Mouse (Mus musculus): ENCODE measurements around the gene Pde12. TPM values are rescaled to one million over a fixed set of nuclear protein-coding genes. Genes with fewer than 3 reads are reported as not detected.

Pde12 gene
- total and polyA plus RNA-seq, 3 experiments: 18.0 to 19.8 TPM; not detected in 1

GRCm38 (mm10) chr14:26638708-26639084, 31.0 kb downstream of the Pde12 start (continued):
- TF ChIP-seq USF1 (IDR thresholded peaks at IDR 0.05; ENCODE audit: low read depth, low read length) (no peak), MEF2A (IDR thresholded peaks at IDR 0.05; ENCODE audit: extremely low read depth, insufficient replicate concordance, low read depth, low read length, poor library complexity, severe bottlenecking) (no peak), BHLHE40 (IDR thresholded peaks at IDR 0.05; ENCODE audit: borderline replicate concordance, low read depth, low read length) (no peak), ZKSCAN1 (IDR thresholded peaks at IDR 0.05; ENCODE audit: low read depth, low read length) (no peak), GABPA (IDR thresholded peaks at IDR 0.05; ENCODE audit: low read depth, low read length) (no peak), USF2 (IDR thresholded peaks at IDR 0.05; ENCODE audit: borderline replicate concordance in 1 of 2, insufficient read depth in 1 of 2, low read depth in 1 of 2, low read length in 2 of 2) (no peak), POLR2AphosphoS2 (IDR thresholded peaks at IDR 0.05; ENCODE audit: low read length) (no peak), TAL1 (IDR thresholded peaks at IDR 0.05; ENCODE audit: low read length) (no peak), MYC (IDR thresholded peaks at IDR 0.05; ENCODE audit: low read depth, low read length) (0 out of 2 replicates have a peak, but pooled peaks have one; percentile 19), ELF1 (IDR thresholded peaks at IDR 0.05; ENCODE audit: low read depth, low read length) (0 out of 2 replicates have a peak, but pooled peaks have one; percentile 25), MXI1 (IDR thresholded peaks at IDR 0.05; ENCODE audit: low read depth, low read length) (no peak), KAT2A (conservative IDR thresholded peaks at IDR 0.05; ENCODE audit: low read depth, low read length) (no peak), CTCF (IDR thresholded peaks at IDR 0.05 in 2 of 3, conservative IDR thresholded peaks at IDR 0.05 in 1 of 3; ENCODE audit: control insufficient read depth in 1 of 3, insufficient read depth in 1 of 3, low read depth in 2 of 3, low read length in 3 of 3, poor library complexity in 1 of 3, severe bottlenecking in 1 of 3) (no peak), MAX (IDR thresholded peaks at IDR 0.05; ENCODE audit: low read length) (no peak), EP300 (IDR thresholded peaks at IDR 0.05; ENCODE audit: low read depth in 1 of 2, low read length in 2 of 2) (no peak), HCFC1 (IDR thresholded peaks at IDR 0.05; ENCODE audit: low read depth, low read length) (0 out of 2 replicates have a peak, but pooled peaks have one; percentile 32)

GRCm38 (mm10) chr14:26637851-26638707, 31.6 kb downstream of the Pde12 start, which contains the start of gene Arf4:
Gene Arf4, plus strand, starts transcription at chr14:26638074.
- DNase-seq (ENCODE audit: low read depth, low spot score): peak; percentile 99
- Histone ChIP-seq H3K27ac (ENCODE audit: control insufficient read depth, low read depth, low read length) (peak within 1 kb of the TSS; percentile 93), H3K9ac (ENCODE audit: control insufficient read depth, low read depth, low read length, poor library complexity, severe bottlenecking) (peak within 1 kb of the TSS; percentile 95), H3K36me3 (ENCODE audit: control insufficient read depth in 1 of 2, insufficient read depth in 2 of 2, low read length in 2 of 2) (peaks cover 0 to 29% of the 10 kb centered on the region in 2 experiments; a peak in 3 of 4 replicates), H3K4me1 (ENCODE audit: control insufficient read depth in 1 of 2, insufficient read depth in 2 of 2, low read length in 2 of 2) (peaks cover 3 to 15% of the 10 kb centered on the region in 2 experiments), H3K79me2 (ENCODE audit: control insufficient read depth, insufficient read depth, low read length, poor library complexity) (peaks cover 41% of the 10 kb centered on the region), H3K4me3 (ENCODE audit: control insufficient read depth in 1 of 2, insufficient read depth in 1 of 2, low read depth in 2 of 2, low read length in 2 of 2) (peak within 1 kb of the TSS; percentile 91 to 93), H3K27me3 (ENCODE audit: control insufficient read depth in 1 of 2, insufficient read depth in 2 of 2, low read length in 2 of 2) (no peaks in the 10 kb centered on the region), H3K9me3 (replicated peaks; ENCODE audit: insufficient read depth, low read length) (no peaks in the 10 kb centered on the region)
- peak in 1 of 2 experiments; percentile 62; a peak in 2 of 4 replicates for TF ChIP-seq EP300 (IDR thresholded peaks at IDR 0.05; ENCODE audit: low read depth in 1 of 2, low read length in 2 of 2)
- no peak for TF ChIP-seq GATA1 (IDR thresholded peaks at IDR 0.05; ENCODE audit: low read depth, low read length)
- TF ChIP-seq NELFE (IDR thresholded peaks at IDR 0.05; ENCODE audit: low read depth, low read length): peak; percentile 98
- TF ChIP-seq GABPA (IDR thresholded peaks at IDR 0.05; ENCODE audit: low read depth, low read length): 0 out of 2 replicates have a peak, but pooled peaks have one; percentile 52
- TF ChIP-seq USF2 (IDR thresholded peaks at IDR 0.05; ENCODE audit: borderline replicate concordance in 1 of 2, insufficient read depth in 1 of 2, low read depth in 1 of 2, low read length in 2 of 2): no peak
- TF ChIP-seq RAD21 (IDR thresholded peaks at IDR 0.05; ENCODE audit: low read depth, low read length): no peak
- no peak for TF ChIP-seq ZKSCAN1 (IDR thresholded peaks at IDR 0.05; ENCODE audit: low read depth, low read length)
- peak; percentile 75 for TF ChIP-seq TCF12 (IDR thresholded peaks at IDR 0.05; ENCODE audit: low read depth, low read length)
- TF ChIP-seq E2F4 (IDR thresholded peaks at IDR 0.05; ENCODE audit: borderline replicate concordance, low read depth, low read length): no peak
- TF ChIP-seq MYB (IDR thresholded peaks at IDR 0.05; ENCODE audit: low read depth, low read length): peak; percentile 90
- TF ChIP-seq MAZ (IDR thresholded peaks at IDR 0.05; ENCODE audit: low read depth, low read length): no peak
- peak; percentile 93 for TF ChIP-seq ZMIZ1 (IDR thresholded peaks at IDR 0.05; ENCODE audit: low read depth, low read length)
- TF ChIP-seq MEF2A (IDR thresholded peaks at IDR 0.05; ENCODE audit: extremely low read depth, insufficient replicate concordance, low read depth, low read length, poor library complexity, severe bottlenecking): no peak
- TF ChIP-seq MYC (IDR thresholded peaks at IDR 0.05; ENCODE audit: low read depth, low read length): peak; percentile 72; the same call in 1 of the 2 replicates
- 0 out of 2 replicates have a peak, but pooled peaks have one; percentile 38 for TF ChIP-seq UBTF (IDR thresholded peaks at IDR 0.05; ENCODE audit: borderline replicate concordance, insufficient read depth, low read depth, low read length)
- no peak for TF ChIP-seq CHD1 (IDR thresholded peaks at IDR 0.05; ENCODE audit: low read depth, low read length)
- no peak; the same call in 1 of the 2 replicates for TF ChIP-seq CHD2 (IDR thresholded peaks at IDR 0.05; ENCODE audit: low read length)
- peak; percentile 96 for TF ChIP-seq ELF1 (IDR thresholded peaks at IDR 0.05; ENCODE audit: low read depth, low read length)
- no peak for TF ChIP-seq RCOR1 (IDR thresholded peaks at IDR 0.05; ENCODE audit: low read depth, low read length)
- peak; percentile 95 for TF ChIP-seq TBP (IDR thresholded peaks at IDR 0.05; ENCODE audit: low read depth, low read length)
- no peak for TF ChIP-seq JUND (IDR thresholded peaks at IDR 0.05; ENCODE audit: low read depth, low read length)
- peak; percentile 68; the same call in 1 of the 2 replicates for TF ChIP-seq MAX (IDR thresholded peaks at IDR 0.05; ENCODE audit: low read length)
